Mouse (Mus musculus) heart, adult 2 months (tissue): ENCODE measurements around the gene Gpr55. TPM values are rescaled to one million over a fixed set of nuclear protein-coding genes. Genes with fewer than 3 reads are reported as not detected.

ENCODE experiments used
- DNase-seq, 2 experiments: peaks; one replicate each; pipeline ENCODE4 v3.0.0; 2021
- H3K27ac ChIP-seq: fragments of 200-600 bp; 2 replicates; pipeline ENCODE4 v1.8.1; 2022
- H3K27me3 ChIP-seq: fragments of 200-500 bp; 2 replicates; pipeline ENCODE4 v1.6.1; 2012; ENCODE audit warnings: mild to moderate bottlenecking, low read length, inconsistent platforms, mixed read lengths; ENCODE audit not compliant: control insufficient read depth, insufficient read depth
- H3K36me3 ChIP-seq: fragments of 200-500 bp; 2 replicates; pipeline ENCODE4 v1.6.1; 2012; ENCODE audit warnings: low read length, inconsistent platforms; ENCODE audit not compliant: control insufficient read depth, insufficient read depth
- H3K4me1 ChIP-seq: fragments of 200-500 bp; 2 replicates; pipeline ENCODE4 v1.6.1; 2011; ENCODE audit warnings: low read length; ENCODE audit not compliant: control insufficient read depth, insufficient read depth
- H3K4me3 ChIP-seq: fragments of 200-600 bp; 2 replicates; pipeline ENCODE4 v1.8.1; 2022
- H3K79me2 ChIP-seq: fragments of 200-500 bp; replicated peaks from 2 replicates; pipeline ENCODE4 v1.6.1; 2012; ENCODE audit warnings: mild to moderate bottlenecking, inconsistent platforms, low read length, moderate library complexity, mixed read lengths; ENCODE audit not compliant: control insufficient read depth, insufficient read depth
- H3K9ac ChIP-seq: fragments of 200-500 bp; 2 replicates; pipeline ENCODE4 v1.6.1; 2012; ENCODE audit warnings: low read depth, mild to moderate bottlenecking, control low read depth, inconsistent platforms, low read length, mixed read lengths
- CTCF ChIP-seq: fragments of 200-600 bp; IDR thresholded peaks from 2 replicates; pipeline ENCODE4 v1.8.1; 2022; ENCODE audit warnings: antibody characterized with exemption, mild to moderate bottlenecking, moderate library complexity
- EP300 ChIP-seq: fragments of 200-500 bp; IDR thresholded peaks from 2 replicates; pipeline ENCODE4 v1.6.1; 2011; ENCODE audit warnings: low read depth, low read length, control low read depth; ENCODE audit not compliant: insufficient read depth
- POLR2A ChIP-seq: fragments of 200-500 bp; IDR thresholded peaks from 2 replicates; pipeline ENCODE4 v1.6.1; 2011; ENCODE audit warnings: mild to moderate bottlenecking, low read depth, low read length, control low read depth; ENCODE audit not compliant: insufficient read depth
- WGBS: fragments of 180-500 bp; shearing (Covaris S2); methylation state at CpG from one replicate; pipeline ENCODE4 v1.1.7; 2018; 5-methylcytosine and 5-hydroxymethylcytosine counted together
- intact Hi-C: fragments of 180-260 bp; cut with DNase I; formaldehyde crosslinking; loops from one replicate; pipeline ENCODE4 v1.15.1; 2025
- polyA plus RNA-seq: library from polyadenylated mRNA; depleted of rRNA; stranded (reverse); fragments of >200 nt; gene quantifications from 2 replicates; pipeline ENCODE4 v1.2.3, GENCODE M21; 2012
- total RNA-seq, 2 experiments: library from RNA; stranded (reverse); gene quantifications; 2 replicates each; pipeline ENCODE4 v1.2.3; 2021

Gpr55 gene
- total and polyA plus RNA-seq, 3 experiments = not detected

DNA sequence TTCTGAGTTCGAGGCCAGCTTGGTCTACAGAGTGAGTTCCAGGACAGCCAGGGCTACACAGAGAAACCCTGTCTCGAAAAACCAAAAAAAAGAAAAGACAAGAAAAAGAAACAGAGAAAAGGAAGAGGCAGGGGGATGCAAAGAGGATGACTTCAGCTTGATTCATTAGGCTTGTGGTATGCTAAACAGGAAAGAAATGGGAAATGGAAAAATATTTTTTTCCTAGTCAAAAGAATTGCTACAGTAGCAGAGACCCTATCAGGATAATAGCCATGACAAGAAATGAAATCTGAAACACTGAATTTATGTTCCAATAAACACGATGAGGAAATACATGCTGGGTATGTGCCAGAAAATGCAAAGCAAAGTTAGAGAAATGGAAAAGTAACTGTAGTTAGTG lies 5.7 kb downstream of the Gpr55 start:
- DNase-seq = no peak
- H3K79me2 ChIP-seq = no peaks in the 10 kb centered on the region
- H3K27ac ChIP-seq = no peak overlapping the region
- intact Hi-C loops = no loop called here
- H3K27me3 ChIP-seq = no peaks in the 10 kb centered on the region
- no peak for TF ChIP-seq POLR2A
- TF ChIP-seq EP300 = no peak
- TF ChIP-seq CTCF = no peak
- H3K4me3 ChIP-seq = no peak overlapping the region
- H3K9ac ChIP-seq = no peak overlapping the region
- WGBS = 74% methylated on average over 3 of the region's 3 CpGs
- H3K4me1 ChIP-seq = peaks cover 3% of the 10 kb centered on the region; the same call in 1 of the 2 replicates
- no peaks in the 10 kb centered on the region for H3K36me3 ChIP-seq

GRCm38 (mm10) chr1:85949085-85949684 lies 11.6 kb downstream of the Gpr55 start:
- WGBS = 68% methylated on average over 2 of the region's 2 CpGs
- TF ChIP-seq CTCF (no peak), EP300 (no peak), POLR2A (no peak)

DNA sequence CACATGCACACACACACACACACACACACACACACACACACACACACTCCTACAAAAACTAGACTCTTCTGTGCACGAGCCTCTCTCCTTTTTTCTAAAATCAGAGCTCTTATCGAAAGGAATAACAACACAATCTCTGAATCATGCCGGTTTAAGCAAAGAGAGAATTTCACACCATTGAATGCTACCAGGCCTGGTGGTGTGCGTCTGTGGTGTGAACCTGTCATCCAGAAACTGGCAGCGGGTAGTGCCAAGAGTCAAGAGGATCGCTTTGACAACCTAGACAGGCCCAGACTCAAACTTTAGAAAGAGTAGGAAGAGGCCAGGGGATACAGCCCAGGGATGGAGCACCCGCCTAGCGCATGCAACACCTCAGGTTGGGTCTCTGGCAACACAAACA lies 18.5 kb downstream of the Gpr55 start:
- Histone ChIP-seq H3K9ac (no peak overlapping the region), H3K36me3 (no peaks in the 10 kb centered on the region), H3K27me3 (no peaks in the 10 kb centered on the region), H3K27ac (no peak overlapping the region), H3K4me1 (no peaks in the 10 kb centered on the region), H3K4me3 (no peak overlapping the region), H3K79me2 (no peaks in the 10 kb centered on the region)
- DNase-seq = no peak
- intact Hi-C loops = no loop called here
- TF ChIP-seq EP300 (no peak), POLR2A (no peak), CTCF (no peak)
- 66% methylated on average over 8 of the region's 8 CpGs for WGBS

More at GRCm38 (mm10) chr1:85949085-85949684, 11.6 kb downstream of the Gpr55 start:
- H3K27ac ChIP-seq = no peak overlapping the region
- peaks cover 2% of the 10 kb centered on the region; the same call in 1 of the 2 replicates for H3K4me1 ChIP-seq
- no peaks in the 10 kb centered on the region for H3K36me3 ChIP-seq
- no peak overlapping the region for H3K4me3 ChIP-seq
- DNase-seq = no peak
- no peaks in the 10 kb centered on the region for H3K79me2 ChIP-seq
- no peaks in the 10 kb centered on the region for H3K27me3 ChIP-seq
- no peak overlapping the region for H3K9ac ChIP-seq
- intact Hi-C loops = no loop called here

GRCm38 (mm10) chr1:85937323-85937722 lies 23.5 kb downstream of the Gpr55 start:
- Histone ChIP-seq H3K27me3 (no peaks in the 10 kb centered on the region), H3K4me1 (peaks cover 5% of the 10 kb centered on the region), H3K4me3 (no peak overlapping the region), H3K36me3 (no peaks in the 10 kb centered on the region), H3K27ac (no peak overlapping the region), H3K9ac (no peak overlapping the region), H3K79me2 (no peaks in the 10 kb centered on the region)
- intact Hi-C loops = no loop called here
- TF ChIP-seq EP300 = no peak
- TF ChIP-seq POLR2A = no peak
- TF ChIP-seq CTCF = no peak
- DNase-seq = no peak
- 64% methylated on average over 1 of the region's 1 CpGs for WGBS

- Histone ChIP-seq H3K79me2 (no peaks in the 10 kb centered on the region), H3K4me1 (peaks cover 5% of the 10 kb centered on the region), H3K4me3 (no peak overlapping the region), H3K27me3 (no peaks in the 10 kb centered on the region), H3K27ac (no peak overlapping the region), H3K9ac (no peak overlapping the region), H3K36me3 (no peaks in the 10 kb centered on the region)
- TF ChIP-seq EP300 = no peak
- no peak for TF ChIP-seq CTCF
- no peak for DNase-seq
- WGBS = 87% methylated on average over 6 of the region's 6 CpGs
- intact Hi-C loops = no loop called here
Observed at GRCm38 (mm10) chr1:85936265-85936664, 24.5 kb downstream of the Gpr55 start.

DNA sequence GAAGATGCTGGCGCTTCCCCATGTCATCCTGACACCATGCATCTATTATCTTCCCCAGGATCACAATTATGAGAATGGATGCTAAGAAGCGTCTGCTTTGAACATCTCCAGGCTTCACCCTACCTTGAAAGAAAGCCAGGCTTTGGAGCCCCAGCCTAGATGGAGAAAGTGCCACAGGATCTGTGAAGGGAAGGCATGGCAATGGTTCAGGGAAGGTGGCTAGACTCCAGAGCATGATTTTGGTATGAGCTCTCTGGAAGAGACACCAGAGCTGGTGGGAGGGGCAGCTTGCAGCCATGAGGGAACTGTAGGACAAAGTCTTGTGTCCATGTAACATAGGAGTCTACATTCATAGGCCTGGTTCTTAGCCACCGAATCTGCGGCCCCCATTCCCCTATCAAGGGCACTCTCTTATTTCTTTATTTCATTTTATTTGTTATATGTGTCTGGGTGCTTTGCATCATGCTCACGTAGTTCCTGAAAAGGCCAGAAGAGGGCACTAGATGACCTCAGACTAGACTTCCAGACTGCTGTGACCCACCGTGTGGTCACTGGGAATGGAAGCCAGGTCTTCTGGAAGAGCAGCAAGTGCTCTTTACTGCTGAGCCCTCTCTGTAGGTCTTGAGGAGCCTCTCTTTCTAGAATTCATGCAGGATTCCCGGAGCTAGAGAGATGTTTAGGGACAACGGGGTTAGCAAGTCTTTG lies 25.5 kb downstream of the Gpr55 start:
- peaks cover 5% of the 10 kb centered on the region for H3K4me1 ChIP-seq
- no peaks in the 10 kb centered on the region for H3K27me3 ChIP-seq
- no peak overlapping the region for H3K9ac ChIP-seq
- H3K27ac ChIP-seq = no peak overlapping the region
- WGBS = 66% methylated on average over 8 of the region's 8 CpGs
- no peaks in the 10 kb centered on the region for H3K36me3 ChIP-seq
- TF ChIP-seq POLR2A = no peak
- TF ChIP-seq CTCF = peak; percentile 97
- 0 out of 2 replicates have a peak, but pooled peaks have one; percentile 39 for TF ChIP-seq EP300
- no peak overlapping the region for H3K4me3 ChIP-seq
- DNase-seq = peak; percentile 26 to 54
- no peaks in the 10 kb centered on the region for H3K79me2 ChIP-seq
- intact Hi-C loops = loop anchor here (1.0 to 2.0 kb wide), 3 partner anchors 40 to 82 kb away; partner anchors contain the start of gene Itm2c
